Mouse (Mus musculus) cerebellum, adult 2 months (tissue): ENCODE measurements at regions not wholly inside any gene's neighbourhood (a gene's known extent, or its start where the extent isn't known, plus 50 kb on each side); places are given as distances from the start of the nearest gene placed in this dataset.

Source experiments
- CTCF ChIP-seq: fragments of 200-500 bp; IDR thresholded peaks from 2 replicates; pipeline ENCODE4 v1.5.1; 2011; ENCODE audit warnings: low read depth, mild to moderate bottlenecking, control low read depth, low read length, moderate library complexity, borderline replicate concordance; ENCODE audit not compliant: insufficient read depth
- POLR2A ChIP-seq: fragments of 200-500 bp; IDR thresholded peaks from 2 replicates; pipeline ENCODE4 v1.6.1; 2011; ENCODE audit warnings: low read length, control low read depth, borderline replicate concordance; ENCODE audit not compliant: insufficient read depth

DNA sequence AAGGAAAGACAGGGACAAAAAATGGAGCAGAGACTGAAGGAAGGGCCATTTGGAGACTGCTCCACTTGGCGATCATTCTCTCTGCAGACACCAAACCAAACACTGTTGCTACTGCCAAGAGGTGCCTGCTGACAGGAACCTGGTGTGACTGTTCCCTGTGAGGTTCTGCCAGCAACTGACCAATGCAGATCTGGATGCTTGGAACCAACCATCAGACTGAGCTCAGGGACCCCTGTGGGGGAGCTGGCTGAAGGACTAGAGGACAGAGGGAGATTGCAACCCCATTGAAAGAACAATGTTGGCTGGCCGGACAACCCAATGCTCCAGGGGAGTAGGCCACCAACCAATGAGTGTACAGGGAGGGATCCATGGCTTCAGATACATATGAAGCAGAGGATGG lies 139.2 kb upstream of the Cep126 start:
- TF ChIP-seq POLR2A = no peak
- TF ChIP-seq CTCF = no peak
